Mouse (Mus musculus): ENCODE measurements around the gene Gcsh. TPM values are rescaled to one million over a fixed set of nuclear protein-coding genes. Genes with fewer than 3 reads are reported as not detected.
A peak's percentile ranks its signal among the peaks of the same experiment; 100 is the strongest.

The Gcsh gene
- polyA plus RNA-seq, 1 experiment, result 234 TPM

- Histone ChIP-seq H3K4me1 (ENCODE audit: control insufficient read depth, insufficient read depth, insufficient read length, low read length) (no peaks in the 10 kb centered on the region), H3K4me3 (ENCODE audit: insufficient read depth, low read depth, low read length) (peak overlapping the region; percentile 61), H3K27ac (replicated peaks; ENCODE audit: low read depth, low read length) (no peak overlapping the region)
These were observed 829 bp upstream of the Gcsh start for GRCm38 (mm10) chr8:116994016-116994716.

GRCm38 (mm10) chr8:116992176-116992971, 963 bp downstream of the Gcsh start:
- Histone ChIP-seq H3K27ac (replicated peaks; ENCODE audit: low read depth, low read length) (no peak overlapping the region; the same call in 1 of the 2 replicates), H3K4me1 (ENCODE audit: control insufficient read depth, insufficient read depth, insufficient read length, low read length) (no peaks in the 10 kb centered on the region), H3K4me3 (ENCODE audit: insufficient read depth, low read depth, low read length) (peak overlapping the region; percentile 85)

- Histone ChIP-seq H3K4me1 (ENCODE audit: control insufficient read depth, insufficient read depth, insufficient read length, low read length) (no peaks in the 10 kb centered on the region), H3K27ac (replicated peaks; ENCODE audit: low read depth, low read length) (peak overlapping the region; percentile 64), H3K4me3 (ENCODE audit: insufficient read depth, low read depth, low read length) (no peak overlapping the region)
These were observed 2.1 kb downstream of the Gcsh start for GRCm38 (mm10) chr8:116991241-116991640.

GRCm38 (mm10) chr8:116989842-116990241, 3.5 kb downstream of the Gcsh start:
- no peaks in the 10 kb centered on the region for H3K4me1 ChIP-seq (ENCODE audit: control insufficient read depth, insufficient read depth, insufficient read length, low read length)
- no peak overlapping the region for H3K27ac ChIP-seq (replicated peaks; ENCODE audit: low read depth, low read length)
- no peak overlapping the region for H3K4me3 ChIP-seq (ENCODE audit: insufficient read depth, low read depth, low read length)

DNA sequence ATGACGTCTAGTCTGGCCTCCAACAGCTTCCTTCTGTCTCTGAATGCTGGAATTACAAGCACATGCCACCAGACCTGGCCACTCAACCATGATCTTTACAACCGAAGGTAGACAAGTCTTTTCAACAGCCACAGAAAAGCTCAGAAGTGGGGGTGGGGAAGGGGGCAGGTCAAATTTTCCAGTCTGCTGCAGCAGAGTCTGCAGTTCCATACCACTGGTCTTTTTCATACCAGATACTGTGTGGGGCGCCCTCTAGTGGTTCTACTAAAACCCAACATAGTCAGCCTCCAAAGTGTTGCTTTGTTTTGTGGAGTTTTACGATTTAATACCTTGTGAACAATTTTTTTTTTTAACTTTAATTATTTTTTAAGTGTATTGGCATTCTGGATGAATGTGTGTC, 13.2 kb downstream of the Gcsh start:
- Histone ChIP-seq H3K4me3 (ENCODE audit: insufficient read depth, low read depth, low read length) (no peak overlapping the region), H3K27ac (replicated peaks; ENCODE audit: low read depth, low read length) (no peak overlapping the region), H3K4me1 (ENCODE audit: control insufficient read depth, insufficient read depth, insufficient read length, low read length) (0 out of 2 replicates have a peak, but pooled peaks cover 2% of the 10 kb centered on the region)

- 0 out of 2 replicates have a peak, but pooled peaks cover 2% of the 10 kb centered on the region for H3K4me1 ChIP-seq (ENCODE audit: control insufficient read depth, insufficient read depth, insufficient read length, low read length)
- peak within 1 kb of the TSS; percentile 86 for H3K4me3 ChIP-seq (ENCODE audit: insufficient read depth, low read depth, low read length)
- H3K27ac ChIP-seq (replicated peaks; ENCODE audit: low read depth, low read length), result 0 out of 2 replicates have a peak within 1 kb of the TSS, but pooled peaks have one; percentile 1
These were observed 14.6 kb downstream of the Gcsh start, which contains the start of gene 1700030J22Rik for GRCm38 (mm10) chr8:116978631-116979256. 1700030J22Rik (minus strand) TSS chr8:116978959.

DNA sequence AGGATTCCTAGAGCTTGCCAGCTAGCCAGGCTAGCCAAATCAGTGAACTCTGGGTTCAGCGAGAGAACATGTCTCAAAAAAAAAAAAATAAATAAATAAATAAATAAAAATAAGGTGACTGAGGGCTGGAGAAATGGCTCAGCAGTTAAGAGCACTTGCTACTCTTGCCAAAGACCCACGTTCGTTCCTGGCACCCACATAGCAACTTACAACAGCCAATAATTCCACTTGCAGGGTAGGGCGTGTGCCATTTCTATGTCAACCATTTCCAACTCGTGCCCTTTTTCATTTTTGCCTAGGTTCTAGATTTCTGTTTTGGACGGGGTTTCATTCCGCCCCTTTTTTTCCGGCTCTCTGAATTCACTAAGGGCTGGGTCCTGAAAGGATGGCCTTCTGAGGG, 15.3 kb downstream of the Gcsh start:
- Histone ChIP-seq H3K27ac (replicated peaks; ENCODE audit: low read depth, low read length) (no peak overlapping the region), H3K4me3 (ENCODE audit: insufficient read depth, low read depth, low read length) (peak overlapping the region; percentile 86), H3K4me1 (ENCODE audit: control insufficient read depth, insufficient read depth, insufficient read length, low read length) (0 out of 2 replicates have a peak, but pooled peaks cover 2% of the 10 kb centered on the region)

DNA sequence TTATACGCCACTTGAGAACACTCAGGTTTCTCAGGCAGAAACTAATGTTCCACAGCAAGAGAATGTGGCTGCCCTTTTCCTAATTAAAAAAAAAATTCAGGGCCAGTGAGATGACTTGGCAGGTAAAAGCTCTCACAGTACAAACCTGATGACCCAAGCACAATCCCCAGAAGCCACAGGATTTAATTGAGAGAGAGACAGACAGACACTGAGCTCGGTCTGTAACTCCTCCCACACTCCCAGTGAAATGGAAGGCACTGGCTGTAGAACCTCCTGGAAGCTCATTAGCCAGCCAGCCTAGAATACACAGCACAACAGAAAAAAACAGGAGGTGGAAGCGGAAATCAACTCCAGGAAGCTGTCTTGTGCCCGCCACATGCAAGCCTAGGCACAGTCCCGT, 17.7 kb downstream of the Gcsh start:
- H3K27ac ChIP-seq (replicated peaks; ENCODE audit: low read depth, low read length), result peak overlapping the region; percentile 34; the same call in 1 of the 2 replicates
- H3K4me3 ChIP-seq (ENCODE audit: insufficient read depth, low read depth, low read length), result no peak overlapping the region
- 0 out of 2 replicates have a peak, but pooled peaks cover 2% of the 10 kb centered on the region for H3K4me1 ChIP-seq (ENCODE audit: control insufficient read depth, insufficient read depth, insufficient read length, low read length)

DNA sequence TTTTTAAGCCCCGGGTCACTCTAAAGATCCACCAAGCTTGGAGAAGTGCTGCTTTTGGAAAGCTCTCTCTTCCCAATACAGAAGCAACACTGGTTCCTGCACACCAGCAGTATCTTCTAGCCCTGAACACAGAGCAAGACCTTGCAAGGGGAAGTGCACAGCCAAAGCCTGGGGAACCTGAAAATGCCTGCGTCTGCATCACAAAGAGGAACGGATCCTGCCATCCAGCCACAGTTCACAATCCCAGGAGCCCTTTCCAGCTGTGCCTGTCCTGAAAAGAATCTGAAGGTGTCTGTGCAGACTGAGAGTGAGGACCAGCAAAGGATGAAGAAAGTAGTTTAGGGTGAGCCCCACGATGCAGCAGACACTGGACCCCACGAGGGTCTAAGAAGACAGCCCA, 18.3 kb downstream of the Gcsh start:
- Histone ChIP-seq H3K4me1 (ENCODE audit: control insufficient read depth, insufficient read depth, insufficient read length, low read length) (0 out of 2 replicates have a peak, but pooled peaks cover 2% of the 10 kb centered on the region), H3K27ac (replicated peaks; ENCODE audit: low read depth, low read length) (peak overlapping the region; percentile 34; the same call in 1 of the 2 replicates), H3K4me3 (ENCODE audit: insufficient read depth, low read depth, low read length) (no peak overlapping the region)

DNA sequence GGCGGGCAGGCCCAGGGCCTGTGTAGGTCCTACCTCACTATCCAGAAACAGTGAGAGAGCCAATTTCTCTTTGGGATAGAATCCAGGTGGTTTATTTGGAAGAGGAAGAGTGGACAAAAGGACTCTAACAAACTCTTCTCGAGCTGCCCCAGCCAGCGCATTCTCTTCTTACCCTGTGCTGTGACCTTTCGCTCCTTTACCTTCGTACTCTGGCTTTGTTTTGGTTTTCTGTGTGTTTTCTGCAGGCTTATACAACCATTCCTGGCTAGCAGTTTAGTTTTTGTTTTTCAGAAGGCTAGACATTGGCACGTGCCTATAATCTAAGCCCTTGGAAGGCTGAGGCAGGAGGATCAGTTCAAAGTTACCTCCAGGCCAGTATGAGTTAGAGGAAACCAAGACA, 23.8 kb downstream of the Gcsh start:
- H3K27ac ChIP-seq (replicated peaks; ENCODE audit: low read depth, low read length), result no peak overlapping the region; the same call in 1 of the 2 replicates
- no peak overlapping the region for H3K4me3 ChIP-seq (ENCODE audit: insufficient read depth, low read depth, low read length)
- no peaks in the 10 kb centered on the region for H3K4me1 ChIP-seq (ENCODE audit: control insufficient read depth, insufficient read depth, insufficient read length, low read length)

DNA sequence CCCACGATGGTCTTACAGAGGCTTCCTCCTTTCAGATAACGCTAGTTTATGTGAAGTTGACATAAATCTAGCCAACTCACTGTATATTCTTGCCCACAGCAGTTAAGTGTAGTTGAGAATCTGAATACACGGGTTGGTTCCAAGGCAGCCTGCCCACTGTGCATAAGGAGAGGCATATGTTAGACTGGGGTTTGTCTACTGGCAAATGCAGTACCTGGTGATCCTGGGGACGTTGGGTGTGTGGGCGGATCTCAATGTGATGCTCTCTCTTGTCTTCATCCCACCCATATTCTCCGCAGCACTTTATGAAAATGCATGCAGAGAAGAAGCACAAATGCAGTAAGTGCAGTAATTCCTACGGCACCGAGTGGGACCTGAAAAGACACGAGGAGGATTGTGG, 38.9 kb downstream of the Gcsh start:
- no peaks in the 10 kb centered on the region for H3K4me1 ChIP-seq (ENCODE audit: control insufficient read depth, insufficient read depth, insufficient read length, low read length)
- no peak overlapping the region for H3K27ac ChIP-seq (replicated peaks; ENCODE audit: low read depth, low read length)
- H3K4me3 ChIP-seq (ENCODE audit: insufficient read depth, low read depth, low read length), result no peak overlapping the region

DNA sequence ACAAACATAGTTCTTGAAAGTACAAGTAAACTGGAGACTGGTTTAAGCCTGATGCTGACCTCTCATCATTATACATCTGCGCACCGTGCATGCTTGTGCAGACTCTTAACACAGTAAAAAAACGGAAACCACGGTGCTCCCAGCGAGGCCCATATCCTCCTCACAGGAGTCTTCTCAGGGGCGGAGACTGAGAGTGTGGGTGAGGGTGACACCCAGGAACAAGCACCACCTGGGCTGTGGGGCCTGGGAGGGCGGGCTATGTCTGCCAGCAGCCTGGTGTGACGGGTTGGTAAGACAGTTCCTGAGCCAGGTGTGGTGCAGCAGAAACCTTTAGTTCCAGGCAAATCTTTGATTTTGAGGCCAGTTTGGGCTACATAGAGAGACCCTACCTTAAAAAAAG, 40.9 kb downstream of the Gcsh start:
- Histone ChIP-seq H3K4me1 (ENCODE audit: control insufficient read depth, insufficient read depth, insufficient read length, low read length) (no peaks in the 10 kb centered on the region; the same call in 1 of the 2 replicates), H3K27ac (replicated peaks; ENCODE audit: low read depth, low read length) (no peak overlapping the region)

DNA sequence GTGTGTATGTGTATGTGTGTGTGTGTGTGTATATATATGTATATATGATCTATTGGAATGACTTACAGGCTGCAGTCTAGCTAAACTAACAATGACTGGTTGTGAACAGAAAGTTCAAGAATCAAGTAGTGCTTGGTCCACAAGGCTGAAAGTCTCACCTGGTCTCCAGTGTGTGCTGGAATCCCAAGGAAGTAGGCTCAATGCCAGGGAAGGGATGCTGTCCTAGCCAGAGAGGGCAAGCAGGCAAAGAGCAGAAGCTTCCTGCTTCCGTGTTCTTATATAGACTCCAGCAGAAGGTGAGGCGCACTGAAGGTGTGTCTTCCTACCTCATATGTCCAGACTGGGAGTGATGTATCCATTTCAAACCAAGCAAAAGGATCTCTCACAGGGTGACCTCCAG, 41.6 kb downstream of the Gcsh start:
- no peaks in the 10 kb centered on the region; the same call in 1 of the 2 replicates for H3K4me1 ChIP-seq (ENCODE audit: control insufficient read depth, insufficient read depth, insufficient read length, low read length)
- H3K27ac ChIP-seq (replicated peaks; ENCODE audit: low read depth, low read length), result no peak overlapping the region
- H3K4me3 ChIP-seq (ENCODE audit: insufficient read depth, low read depth, low read length), result no peak overlapping the region

More for the DNA sequence above, 40.9 kb downstream of the Gcsh start:
- H3K4me3 ChIP-seq (ENCODE audit: insufficient read depth, low read depth, low read length), result no peak overlapping the region

DNA sequence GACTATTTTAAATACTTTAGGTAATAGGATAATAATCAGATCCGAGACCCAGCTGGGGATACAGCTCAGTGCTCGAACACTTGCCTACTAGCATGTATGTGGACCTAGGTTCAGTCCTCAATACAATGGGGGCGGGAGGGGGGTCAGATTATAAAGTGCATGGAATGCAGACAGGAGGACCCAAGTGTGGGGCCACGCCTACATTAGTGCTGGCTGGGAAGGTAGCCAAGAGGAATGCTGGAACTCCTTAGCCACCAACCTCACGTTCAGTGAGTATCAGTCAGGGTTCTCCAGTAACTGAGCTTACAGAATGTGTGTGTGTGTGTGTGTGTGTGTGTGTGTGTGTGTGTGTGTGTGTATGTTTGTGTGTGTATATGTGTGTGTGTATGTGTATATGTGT, 42.0 kb downstream of the Gcsh start:
- H3K27ac ChIP-seq (replicated peaks; ENCODE audit: low read depth, low read length), result no peak overlapping the region
- H3K4me3 ChIP-seq (ENCODE audit: insufficient read depth, low read depth, low read length), result no peak overlapping the region
- H3K4me1 ChIP-seq (ENCODE audit: control insufficient read depth, insufficient read depth, insufficient read length, low read length), result no peaks in the 10 kb centered on the region; the same call in none of the 2 replicates

- no peak overlapping the region for H3K4me3 ChIP-seq (ENCODE audit: insufficient read depth, low read depth, low read length)
- peaks cover 8% of the 10 kb centered on the region for H3K4me1 ChIP-seq (ENCODE audit: control insufficient read depth, insufficient read depth, insufficient read length, low read length)
- no peak overlapping the region for H3K27ac ChIP-seq (replicated peaks; ENCODE audit: low read depth, low read length)
These were observed 45.7 kb downstream of the Gcsh start for GRCm38 (mm10) chr8:116947589-116947988.
